Mouse (Mus musculus) heart, postnatal 0 days (tissue): ENCODE results near the gene Ddx4.

Source experiments
- CTCF ChIP-seq: IDR thresholded peaks from 2 replicates; pipeline ENCODE4 v1.5.1; 2016; ENCODE audit warnings: antibody characterized with exemption, control low read depth, low read depth
- EP300 ChIP-seq: IDR thresholded peaks from 2 replicates; pipeline ENCODE4 v1.6.1; 2016; ENCODE audit warnings: antibody characterized with exemption, low read depth

DNA sequence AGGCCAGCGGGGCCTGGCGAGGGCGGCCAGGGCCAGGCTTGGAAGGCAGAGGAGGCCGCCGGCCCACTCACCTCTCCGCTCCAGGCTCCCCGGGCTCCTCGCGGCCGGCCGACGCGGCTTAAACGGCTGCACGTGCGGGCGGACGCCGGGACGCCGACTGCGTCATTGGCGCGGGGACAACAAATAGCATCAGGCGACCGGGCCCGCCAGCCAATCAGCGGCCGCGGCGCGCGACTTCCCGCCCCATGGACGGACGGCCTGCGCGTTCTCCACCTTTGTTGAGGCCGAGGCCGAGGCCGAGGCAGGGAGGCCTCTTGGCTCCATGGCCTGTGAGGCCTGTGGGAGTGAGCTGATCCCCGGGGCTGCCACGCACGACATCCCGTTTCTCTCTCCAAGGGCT is at the start of gene Ddx4:
- TF ChIP-seq CTCF = no peak
- no peak for TF ChIP-seq EP300
